8 mouse cellular contexts compared by ENCODE assay signal in genomic region chr12:4038061-4039041, GRCm38 (mm10). TPM values are rescaled to one million over a fixed set of nuclear protein-coding genes. Genes with fewer than 3 reads are reported as not detected.
DNase-seq lines count a peak whose midpoint lies in the region; ATAC-seq lines count a peak whose summit lies in the region.

Efr3b (minus strand) TSS chr12:4038915.

- intact Hi-C loops in left cerebral cortex, postnatal 14 days (cut with DNase I), result loop anchor here (5.0 kb wide), 1 partner anchor 56 kb away; no protein-coding TSS in a partner anchor

- peak within 1 kb of the TSS; percentile 76 for H3K4me3 ChIP-seq in intestine, embryonic 16.5 days (ENCODE audit: low read length)

- no peak within 1 kb of the TSS for H3K27ac ChIP-seq in intestine, embryonic 16.5 days (ENCODE audit: low read length)

- WGBS in intestine, embryonic 16.5 days, result 1% methylated on average over 59 of the region's 78 CpGs

- peak within 1 kb of the TSS; percentile 99 for H3K4me2 ChIP-seq in intestine, embryonic 16.5 days (ENCODE audit: low read depth, low read length)

- no peaks in the 10 kb centered on the region for H3K9me3 ChIP-seq in intestine, embryonic 16.5 days (ENCODE audit: control insufficient read depth, low read length)

- peak; percentile 84 for DNase-seq in adrenal gland, postnatal 10 days
- peak; percentile 86 for DNase-seq in embryo, embryonic 9.5 days (ENCODE audit: extremely low spot score)
- DNase-seq in left cerebral cortex, postnatal 14 days (ENCODE audit: low spot score in 2 of 2), result peak; percentile 72 to 88
- peak; percentile 88 for DNase-seq in right cerebral cortex, postnatal 25 days
- DNase-seq in urinary bladder, postnatal 36 days (ENCODE audit: low spot score in 2 of 2), result peak; percentile 38 to 68

- peak; percentile 79 for ATAC-seq in granulocyte monocyte progenitor cell, adult 5-6 weeks (replicated peaks; ENCODE audit: poor library complexity, severe bottlenecking)
- peak; percentile 93 for ATAC-seq in intestine, embryonic 16.5 days
- ATAC-seq in megakaryocyte progenitor cell, adult 5-6 weeks (replicated peaks; ENCODE audit: poor library complexity), result peak; percentile 89

- H3K9ac ChIP-seq in intestine, embryonic 16.5 days (ENCODE audit: low read depth, low read length), result peak within 1 kb of the TSS; percentile 78

- no peaks in the 10 kb centered on the region for H3K27me3 ChIP-seq in intestine, embryonic 16.5 days (replicated peaks; ENCODE audit: control insufficient read depth, insufficient read depth, low read length)

- H3K36me3 ChIP-seq in intestine, embryonic 16.5 days (ENCODE audit: control insufficient read depth, insufficient read depth, low read length), result no peaks in the 10 kb centered on the region

- H3K4me1 ChIP-seq in intestine, embryonic 16.5 days (ENCODE audit: control insufficient read depth, insufficient read depth, low read length), result peaks cover 20% of the 10 kb centered on the region

RNA-seq across cellular contexts. Expression of gene Efr3b, which starts in this region (rescaled TPM):
- 1 to 10 TPM; 3.9 to 6.7 TPM for total RNA-seq in adrenal gland, postnatal 10 days (2021)
- 0.21 and 0.58 TPM in 2 replicates for total RNA-seq in granulocyte monocyte progenitor cell, adult 5-6 weeks (2014; fragmentation: Nextera tagmentation)
- 0.13 and 0.21 TPM in 2 replicates for total RNA-seq in granulocyte monocyte progenitor cell, adult 5-6 weeks (2017)
- 2.6 and 3.2 TPM in 2 replicates for polyA plus RNA-seq in intestine, embryonic 16.5 days (2015; fragmentation: Nextera tagmentation; extraction: Ambion mirVana)
- 10 to 100 TPM; 95.7 to 97.7 TPM for total RNA-seq in left cerebral cortex, postnatal 14 days (2021)
- 0.24 and 0.30 TPM in 2 replicates for total RNA-seq in megakaryocyte progenitor cell, adult 5-6 weeks (2015)
- 0.41 and 1.9 TPM in 2 replicates for total RNA-seq in megakaryocyte progenitor cell, adult 5-6 weeks (2017)

Comparison
In these comparisons a context has a peak if more than half of its experiments do, and no peak if none do; other contexts are left out.
1. RNA of gene Efr3b (total RNA-seq): 95.7 to 97.7 TPM in left cerebral cortex, postnatal 14 days; 3.9 to 6.7 TPM in adrenal gland, postnatal 10 days, 0.24 to 1.9 TPM in megakaryocyte progenitor cell, adult 5-6 weeks and 0.13 to 0.58 TPM in granulocyte monocyte progenitor cell, adult 5-6 weeks; every median in the first group is over 10 times any median in the second.
2. Peak in ATAC-seq in granulocyte monocyte progenitor cell, adult 5-6 weeks; RNA of the gene not detected or under 1 TPM.
3. Peak in every context shown above with its lines, with median percentiles within 50 percentile points of each other: DNase-seq and ATAC-seq.